Mouse (Mus musculus) T-helper 17 cell (primary cell): ENCODE data around the gene Peg12.

Experiments
- in situ Hi-C, 2 experiments: fragments of 300-600 bp; cut with MboI, MseI; formaldehyde crosslinking; loops; 1 replicate in 1 of 2; 2 replicates in 1 of 2; pipeline ENCODE4 v1.15.1; 2025; ENCODE audit warnings: high pct_unique_total_duplicates in 2 of 2

Peg12 gene

GRCm38 (mm10) chr7:62463878-62464755, at the start of gene Peg12:
TSS of gene Peg12 (minus strand) at chr7:62464510.
- in situ Hi-C loops: no loop called here

- in situ Hi-C loops: no loop called here
These were observed 21.8 kb upstream of the Peg12 start for GRCm38 (mm10) chr7:62486139-62486538.

- in situ Hi-C loops: no loop called here
These were observed 1.1 kb downstream of the Peg12 start for GRCm38 (mm10) chr7:62463007-62463877.

GRCm38 (mm10) chr7:62462229-62463006, 1.9 kb downstream of the Peg12 start:
- in situ Hi-C loops: no loop called here

- in situ Hi-C loops: no loop called here
These were observed 12.0 kb downstream of the Peg12 start for GRCm38 (mm10) chr7:62452353-62452752.

- in situ Hi-C loops: no loop called here
These were observed 18.7 kb downstream of the Peg12 start for GRCm38 (mm10) chr7:62445431-62446165.

- in situ Hi-C loops: no loop called here
These were observed 27.9 kb downstream of the Peg12 start for GRCm38 (mm10) chr7:62436394-62436793.

- in situ Hi-C loops: no loop called here
These were observed 31.1 kb downstream of the Peg12 start for GRCm38 (mm10) chr7:62433243-62433642.

- in situ Hi-C loops: loop anchor here in 1 of 2 experiments (10.0 kb wide), 1 partner anchor 1536 kb away; no protein-coding TSS in a partner anchor
These were observed 36.0 kb downstream of the Peg12 start for GRCm38 (mm10) chr7:62428337-62428736.

- in situ Hi-C loops: loop anchor here in 1 of 2 experiments (10.0 kb wide), 1 partner anchor 1542 kb away; no protein-coding TSS in a partner anchor
These were observed 41.1 kb downstream of the Peg12 start for GRCm38 (mm10) chr7:62423210-62423609.

GRCm38 (mm10) chr7:62420566-62420965, 43.7 kb downstream of the Peg12 start:
- in situ Hi-C loops: loop anchor here in 1 of 2 experiments (10.0 kb wide), 1 partner anchor 1544 kb away; no protein-coding TSS in a partner anchor

- in situ Hi-C loops: loop anchor here in 1 of 2 experiments (10.0 kb wide), 2 partner anchors 1545 to 1905 kb away; no protein-coding TSS in a partner anchor
These were observed 44.6 kb downstream of the Peg12 start, which contains the start of gene Mkrn3 for GRCm38 (mm10) chr7:62419493-62420360. TSS of gene Mkrn3 (minus strand) at chr7:62420139.

- in situ Hi-C loops: loop anchor here in 1 of 2 experiments (10.0 kb wide), 1 partner anchor 1904 kb away; no protein-coding TSS in a partner anchor
These were observed 45.2 kb downstream of the Peg12 start for GRCm38 (mm10) chr7:62419105-62419492.

- in situ Hi-C loops: loop anchor here in 1 of 2 experiments (10.0 kb wide), 1 partner anchor 1904 kb away; no protein-coding TSS in a partner anchor
These were observed 46.0 kb downstream of the Peg12 start for GRCm38 (mm10) chr7:62418346-62418745.

- in situ Hi-C loops: loop anchor here in 1 of 2 experiments (10.0 kb wide), 1 partner anchor 1901 kb away; no protein-coding TSS in a partner anchor
These were observed 48.1 kb downstream of the Peg12 start for GRCm38 (mm10) chr7:62416173-62416572.

GRCm38 (mm10) chr7:62415222-62415621, 49.1 kb downstream of the Peg12 start:
- in situ Hi-C loops: loop anchor here in 1 of 2 experiments (10.0 kb wide), 1 partner anchor 1900 kb away; no protein-coding TSS in a partner anchor
